Mouse (Mus musculus): ENCODE results near the gene Zbtb40.

GRCm38 (mm10) chr4:136960068-136960467, 88.5 kb downstream of the Zbtb40 start:
- no peak for TF ChIP-seq CTCF (IDR thresholded peaks at IDR 0.05; ENCODE audit: extremely low read depth, insufficient read depth, insufficient read length, insufficient replicate concordance)
- TF ChIP-seq POLR2A (IDR thresholded peaks at IDR 0.05; ENCODE audit: low read depth, low read length), result no peak

All from spleen, adult 2 months (tissue).